Comparison of ENCODE assay signal across 8 mouse cellular contexts in the genomic region with DNA sequence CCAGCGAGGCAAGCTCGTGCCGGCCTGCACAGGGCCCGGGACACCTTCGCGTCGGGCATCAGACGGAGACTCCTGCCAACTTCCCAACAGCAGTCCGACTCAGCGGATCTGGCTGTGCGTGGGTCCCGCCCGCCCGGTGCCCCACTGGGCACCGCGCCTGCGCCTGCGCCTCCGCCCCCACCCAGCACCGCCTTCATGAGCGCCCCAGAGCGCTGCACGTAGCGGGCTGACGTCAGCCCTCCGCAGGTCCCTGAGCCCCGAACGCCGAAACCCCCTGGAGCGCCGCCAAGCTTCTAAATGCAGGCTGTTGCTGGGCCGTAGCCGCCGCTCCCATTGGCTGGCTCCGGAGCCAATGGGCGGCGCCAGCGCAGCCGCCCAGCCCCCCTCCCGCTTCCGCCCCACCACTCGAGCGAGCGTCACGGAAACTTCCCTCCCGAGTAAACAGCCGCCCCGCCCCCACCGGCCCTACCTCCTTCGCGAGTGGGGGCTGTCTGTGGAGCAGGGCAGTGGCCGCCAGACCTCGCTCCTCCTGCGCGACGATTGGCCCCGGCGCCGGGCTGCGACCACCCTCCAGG. TPM values are rescaled to one million over a fixed set of nuclear protein-coding genes. Genes with fewer than 3 reads are reported as not detected.
A peak's percentile ranks its signal among the peaks of the same experiment; 100 is the strongest.
DNase-seq lines count a peak whose midpoint lies in the region; ATAC-seq lines count a peak whose summit lies in the region.

No protein-coding gene starts in this region.

- DNase-seq in CD4-positive, CD25-positive, alpha-beta regulatory T cell, adult 2 months (ENCODE audit: low read depth, low spot score), result peak; percentile 100
- DNase-seq in fat pad, adult 2 months (ENCODE audit: extremely low read depth, low read depth, low spot score), result peak; percentile 71
- peak; percentile 100 for DNase-seq in kidney, postnatal 14 days
- peak; percentile 94 for DNase-seq in liver, embryonic 13.5 days
- peak; percentile 94 for DNase-seq in neural tube, embryonic 10.5 days (ENCODE audit: extremely low spot score, low spot score)

- peak overlapping the region; percentile 98 for H3K9ac ChIP-seq in heart, embryonic 14.5 days (ENCODE audit: low read length)
- H3K9ac ChIP-seq in liver, embryonic 13.5 days, result peak overlapping the region; percentile 99
- peak overlapping the region; percentile 100 for H3K9ac ChIP-seq in stomach, embryonic 16.5 days (ENCODE audit: low read length)

- ATAC-seq in heart, embryonic 14.5 days (ENCODE audit: insufficient number of reproducible peaks, insufficient read depth, low FRiP score, low read depth), result peak; percentile 90
- peak; percentile 91 for ATAC-seq in liver, embryonic 13.5 days (ENCODE audit: low read depth)
- peak; percentile 93 for ATAC-seq in stomach, embryonic 16.5 days (ENCODE audit: insufficient read depth, low FRiP score)

- peaks cover 38% of the 10 kb centered on the region for H3K36me3 ChIP-seq in heart, embryonic 14.5 days (ENCODE audit: control insufficient read depth, insufficient read depth, low read length)
- peaks cover 35% of the 10 kb centered on the region for H3K36me3 ChIP-seq in liver, embryonic 13.5 days
- H3K36me3 ChIP-seq in stomach, embryonic 16.5 days (ENCODE audit: control insufficient read depth, insufficient read depth, low read length), result peaks cover 21% of the 10 kb centered on the region; the same call in 1 of the 2 replicates

- WGBS in heart, embryonic 14.5 days, result under 1% methylated on average over 60 of the region's 60 CpGs
- WGBS in liver, embryonic 13.5 days (ENCODE audit: insufficient replicate concordance), result under 1% methylated on average over 60 of the region's 60 CpGs
- whole genome bisulfite sequencing in stomach, embryonic 16.5 days, result under 1% methylated on average over 54 of the region's 60 CpGs

- H3K4me2 ChIP-seq in heart, embryonic 14.5 days (ENCODE audit: low read length), result peak overlapping the region; percentile 87
- peak overlapping the region; percentile 76 for H3K4me2 ChIP-seq in liver, embryonic 13.5 days
- H3K4me2 ChIP-seq in stomach, embryonic 16.5 days (ENCODE audit: low read depth, low read length), result peak overlapping the region; percentile 92

- H3K9me3 ChIP-seq in heart, embryonic 14.5 days (ENCODE audit: control insufficient read depth, low read length), result no peaks in the 10 kb centered on the region
- no peaks in the 10 kb centered on the region for H3K9me3 ChIP-seq in liver, embryonic 13.5 days (replicated peaks)
- H3K9me3 ChIP-seq in stomach, embryonic 16.5 days (replicated peaks; ENCODE audit: control insufficient read depth, low read length), result no peaks in the 10 kb centered on the region

- H3K27me3 ChIP-seq in heart, embryonic 14.5 days (ENCODE audit: control insufficient read depth, insufficient read depth, low read length), result no peaks in the 10 kb centered on the region
- H3K27me3 ChIP-seq in liver, embryonic 13.5 days, result no peaks in the 10 kb centered on the region
- H3K27me3 ChIP-seq in stomach, embryonic 16.5 days (ENCODE audit: control insufficient read depth, insufficient read depth, low read length), result no peaks in the 10 kb centered on the region

- peak overlapping the region; percentile 85 for H3K4me3 ChIP-seq in brown adipose tissue, adult 24 weeks (ENCODE audit: insufficient read depth, low read depth, low read length)
- peak overlapping the region; percentile 89 to 100 for H3K4me3 ChIP-seq in heart, embryonic 14.5 days (ENCODE audit: control insufficient read depth in 1 of 2, insufficient read depth in 1 of 2, low read depth in 1 of 2, low read length in 2 of 2)
- H3K4me3 ChIP-seq in liver, embryonic 13.5 days (replicated peaks), result peak overlapping the region; percentile 98
- H3K4me3 ChIP-seq in stomach, embryonic 16.5 days (replicated peaks; ENCODE audit: low read length), result peak overlapping the region; percentile 91

- peaks cover 5% of the 10 kb centered on the region for H3K4me1 ChIP-seq in brown adipose tissue, adult 24 weeks (ENCODE audit: control insufficient read depth, insufficient read depth, insufficient read length, low read length)
- peaks cover 3 to 24% of the 10 kb centered on the region in 2 experiments for H3K4me1 ChIP-seq in heart, embryonic 14.5 days (ENCODE audit: control insufficient read depth in 2 of 2, insufficient read depth in 2 of 2, low read length in 2 of 2)
- H3K4me1 ChIP-seq in liver, embryonic 13.5 days (replicated peaks), result peaks cover 48% of the 10 kb centered on the region
- peaks cover 7% of the 10 kb centered on the region for H3K4me1 ChIP-seq in stomach, embryonic 16.5 days (ENCODE audit: control insufficient read depth, insufficient read depth, low read length)

- H3K27ac ChIP-seq in brown adipose tissue, adult 24 weeks (replicated peaks; ENCODE audit: low read depth, low read length), result peak overlapping the region; percentile 98
- H3K27ac ChIP-seq in heart, embryonic 14.5 days (replicated peaks in 1 of 2; ENCODE audit: control insufficient read depth in 1 of 2, insufficient read depth in 1 of 2, low read depth in 2 of 2, low read length in 2 of 2), result peak overlapping the region; percentile 100
- H3K27ac ChIP-seq in liver, embryonic 13.5 days, result peak overlapping the region; percentile 100
- peak overlapping the region; percentile 100 for H3K27ac ChIP-seq in stomach, embryonic 16.5 days (ENCODE audit: low read length)

RNA-seq across cellular contexts. Expression of gene Srsf12, which starts 38.8 kb away (rescaled TPM):
- polyA plus RNA-seq in brown adipose tissue, adult 24 weeks (2012; ENCODE audit: insufficient read depth, insufficient read length, missing spikeins), result not detected in 2 replicates
- 1.2 and 2.3 TPM in 2 replicates for polyA plus RNA-seq in heart, embryonic 14.5 days (2014; fragmentation: Nextera tagmentation; extraction: Ambion mirVana)
- 0.31 and 0.37 TPM in 2 replicates for polyA plus RNA-seq in liver, embryonic 13.5 days (2015; fragmentation: Nextera tagmentation; extraction: Ambion mirVana)
- 6.6 and 8.5 TPM in 2 replicates for polyA plus RNA-seq in stomach, embryonic 16.5 days (2015; fragmentation: Nextera tagmentation; extraction: Ambion mirVana)

RNA-seq across cellular contexts. Expression of gene Pnrc1, which starts 42.4 kb away (rescaled TPM):
- polyA plus RNA-seq in brown adipose tissue, adult 24 weeks (2012; ENCODE audit: insufficient read depth, insufficient read length, missing spikeins), result 63.7 and 80.5 TPM in 2 replicates
- polyA plus RNA-seq in heart, embryonic 14.5 days (2014; fragmentation: Nextera tagmentation; extraction: Ambion mirVana), result 101 and 119 TPM in 2 replicates
- polyA plus RNA-seq in liver, embryonic 13.5 days (2015; fragmentation: Nextera tagmentation; extraction: Ambion mirVana), result 28.4 and 33.6 TPM in 2 replicates
- polyA plus RNA-seq in stomach, embryonic 16.5 days (2015; fragmentation: Nextera tagmentation; extraction: Ambion mirVana), result 57.0 and 61.1 TPM in 2 replicates

RNA-seq across cellular contexts. Expression of gene Pm20d2, which starts 58.0 kb away (rescaled TPM):
- 3.4 and 5.0 TPM in 2 replicates for polyA plus RNA-seq in brown adipose tissue, adult 24 weeks (2012; ENCODE audit: insufficient read depth, insufficient read length, missing spikeins)
- polyA plus RNA-seq in heart, embryonic 14.5 days (2014; fragmentation: Nextera tagmentation; extraction: Ambion mirVana), result 2.5 TPM in 2 replicates
- polyA plus RNA-seq in liver, embryonic 13.5 days (2015; fragmentation: Nextera tagmentation; extraction: Ambion mirVana), result 0.23 and 0.24 TPM in 2 replicates
- polyA plus RNA-seq in stomach, embryonic 16.5 days (2015; fragmentation: Nextera tagmentation; extraction: Ambion mirVana), result 0.67 and 0.96 TPM in 2 replicates

Comparison
In these comparisons a context has a peak if more than half of its experiments do, and no peak if none do; other contexts are left out.
1. Peak in every context shown above with its lines: DNase-seq, ATAC-seq, H3K4me3 ChIP-seq and H3K27ac ChIP-seq.